Mouse (Mus musculus) spleen, embryonic (tissue): ENCODE measurements around the gene Kcnab1.

Source experiments
- CTCF ChIA-PET: fragments of 350-600 bp; sonication (Branson Sonifier 250); formaldehyde crosslinking; loops from one replicate; lab custom pipeline; 2022; lab: Charles Lee

Gene Kcnab1

GRCm38 (mm10) chr3:65316738-65317137, 207.6 kb downstream of the Kcnab1 start:
- CTCF ChIA-PET, result interaction anchor here (0.6 kb wide), 1 partner anchor 1761 kb away, joined by 9 read pairs; no protein-coding TSS in a partner anchor

- CTCF ChIA-PET, result no interaction called here
These were observed 208.8 kb downstream of the Kcnab1 start for GRCm38 (mm10) chr3:65317876-65318537.

- CTCF ChIA-PET, result interaction anchor here (0.9 kb wide), 1 partner anchor 33 kb away, joined by 8 read pairs; no protein-coding TSS in a partner anchor
These were observed 210.2 kb downstream of the Kcnab1 start for GRCm38 (mm10) chr3:65319248-65320008.

GRCm38 (mm10) chr3:65320990-65321389, 211.8 kb downstream of the Kcnab1 start:
- CTCF ChIA-PET, result no interaction called here

GRCm38 (mm10) chr3:65321981-65322779, 213.0 kb downstream of the Kcnab1 start:
- CTCF ChIA-PET, result no interaction called here

- CTCF ChIA-PET, result no interaction called here
These were observed 216.1 kb downstream of the Kcnab1 start for GRCm38 (mm10) chr3:65325254-65325653.

- CTCF ChIA-PET, result no interaction called here
These were observed 219.6 kb downstream of the Kcnab1 start for GRCm38 (mm10) chr3:65328814-65329213.

- CTCF ChIA-PET, result no interaction called here
These were observed 228.8 kb downstream of the Kcnab1 start for GRCm38 (mm10) chr3:65337835-65338464.

GRCm38 (mm10) chr3:65340173-65340951, 231.2 kb downstream of the Kcnab1 start:
- CTCF ChIA-PET, result no interaction called here

- CTCF ChIA-PET, result no interaction called here
These were observed 237.0 kb downstream of the Kcnab1 start for GRCm38 (mm10) chr3:65346176-65346575.

- CTCF ChIA-PET, result interaction anchor here (1.0 kb wide), 1 partner anchor 33 kb away, joined by 8 read pairs; no protein-coding TSS in a partner anchor
These were observed 243.3 kb downstream of the Kcnab1 start for GRCm38 (mm10) chr3:65352278-65353127.

GRCm38 (mm10) chr3:65353263-65354037, 244.3 kb downstream of the Kcnab1 start:
- CTCF ChIA-PET, result no interaction called here

- CTCF ChIA-PET, result no interaction called here
These were observed 246.3 kb downstream of the Kcnab1 start for GRCm38 (mm10) chr3:65355479-65355878.

- CTCF ChIA-PET, result interaction anchor here (0.6 kb wide), 1 partner anchor 182 kb away, joined by 14 read pairs; no protein-coding TSS in a partner anchor
These were observed 249.1 kb downstream of the Kcnab1 start for GRCm38 (mm10) chr3:65358275-65358674.

GRCm38 (mm10) chr3:65358841-65359240, 249.7 kb downstream of the Kcnab1 start:
- CTCF ChIA-PET, result no interaction called here

- CTCF ChIA-PET, result no interaction called here
These were observed 251.2 kb downstream of the Kcnab1 start for GRCm38 (mm10) chr3:65360163-65360969.

- CTCF ChIA-PET, result no interaction called here
These were observed 254.3 kb downstream of the Kcnab1 start for GRCm38 (mm10) chr3:65363438-65363837.

- CTCF ChIA-PET, result no interaction called here
These were observed 256.0 kb downstream of the Kcnab1 start for GRCm38 (mm10) chr3:65365184-65365583.
